Mouse (Mus musculus) brown adipose tissue, adult 24 weeks (tissue): ENCODE data around the gene Cox7c. TPM values are rescaled to one million over a fixed set of nuclear protein-coding genes. Genes with fewer than 3 reads are reported as not detected.
A peak's percentile ranks its signal among the peaks of the same experiment; 100 is the strongest.
"Not testable (repeated sequence)": the region's sequence is repeated elsewhere in the genome, so short reads cannot be mapped to it uniquely, and the experiment has no call there.

ENCODE experiments used
- H3K27ac ChIP-seq: fragments of 200-500 bp; replicated peaks from 2 replicates; pipeline ENCODE4 v1.5.1; 2012; ENCODE audit warnings: low read depth, mild to moderate bottlenecking, low read length
- H3K4me1 ChIP-seq: fragments of 200-500 bp; 2 replicates; pipeline ENCODE4 v1.6.1; 2012; ENCODE audit warnings: low read length, mixed read lengths; ENCODE audit not compliant: control insufficient read depth, insufficient read depth, insufficient read length
- H3K4me3 ChIP-seq: fragments of 200-500 bp; 2 replicates; pipeline ENCODE4 v1.5.1; 2012; ENCODE audit warnings: low read depth, mild to moderate bottlenecking, low read length, moderate library complexity; ENCODE audit not compliant: insufficient read depth
- polyA plus RNA-seq: library from polyadenylated mRNA; stranded (reverse); fragments of >200 nt; gene quantifications from 2 replicates; pipeline ENCODE4 v1.2.4, GENCODE M21; 2012; ENCODE audit not compliant: missing spikeins, insufficient read depth, insufficient read length

The Cox7c gene
- polyA plus RNA-seq = 2,581 and 4,265 TPM in 2 replicates

DNA sequence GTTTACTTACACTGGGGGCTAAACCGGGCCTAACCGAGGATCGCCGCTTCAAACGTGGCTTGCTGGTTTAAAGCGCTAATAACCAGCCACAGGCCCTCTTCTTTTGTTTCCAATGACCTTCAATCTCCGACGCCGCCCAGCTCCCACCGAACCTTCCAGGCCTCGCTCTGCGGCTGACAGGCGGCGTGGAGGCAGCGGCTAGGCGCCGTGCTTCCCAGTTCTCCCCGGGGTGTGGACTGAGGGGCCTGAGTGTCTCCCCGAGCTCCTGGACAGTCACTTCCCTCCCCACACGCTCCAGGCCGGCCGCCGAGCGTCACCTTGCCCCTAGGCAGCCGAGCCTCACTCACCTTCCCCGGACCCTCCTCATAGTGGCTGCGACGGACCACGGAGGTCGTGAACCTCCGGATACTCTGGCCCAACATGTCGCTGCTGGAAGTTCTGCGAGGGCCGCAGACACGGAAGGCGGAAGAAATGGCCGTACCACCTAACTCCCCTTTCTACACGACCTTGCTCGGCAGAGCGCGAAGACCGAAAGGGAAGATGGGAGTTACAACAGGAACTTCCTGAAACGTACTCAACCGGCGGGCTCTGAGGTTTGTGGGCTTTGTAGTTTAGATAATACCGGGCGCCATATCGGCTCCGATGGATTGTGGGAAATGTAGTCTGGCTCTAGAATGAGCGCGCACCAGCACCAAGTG, at the start of gene Cox7c:
TSS of gene Cox7c (minus strand) at position 651 of the 698 bp plus-strand sequence.
- no peaks in the 10 kb centered on the region for H3K4me1 ChIP-seq
- peak within 1 kb of the TSS; percentile 91 for H3K27ac ChIP-seq
- H3K4me3 ChIP-seq = peak within 1 kb of the TSS; percentile 93

DNA sequence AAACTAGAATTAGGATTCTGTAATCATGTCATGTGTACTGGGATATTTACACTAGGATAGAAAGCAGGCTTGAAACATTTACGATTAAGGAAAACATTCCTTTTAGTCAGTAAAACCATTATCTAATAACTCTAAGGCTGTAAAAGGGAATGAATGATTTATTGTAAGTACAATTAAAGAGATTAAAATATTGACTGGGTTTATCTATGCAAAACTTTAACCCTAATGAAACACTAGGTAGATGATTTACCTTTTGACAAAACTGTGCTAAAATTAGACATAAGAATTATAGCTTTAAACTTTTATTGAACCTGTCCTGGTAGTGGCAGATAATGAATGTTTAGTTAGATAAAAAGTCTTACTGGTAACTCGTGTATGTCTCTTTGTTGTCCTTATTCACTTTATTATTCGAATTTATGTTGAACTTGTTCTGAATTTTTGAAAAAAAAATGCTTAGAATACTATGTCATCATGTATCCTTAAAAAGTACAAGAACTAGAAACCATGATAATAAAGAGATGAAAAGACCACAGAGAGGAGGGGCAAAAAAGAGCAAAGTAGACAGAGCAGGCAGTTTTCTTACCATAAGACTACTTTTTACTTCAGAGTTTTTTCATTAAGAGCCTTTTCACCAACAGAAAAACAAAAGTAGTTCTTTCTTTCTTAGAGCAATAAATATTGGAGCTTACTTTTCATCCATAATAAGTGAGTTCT, 21.5 kb upstream of the Cox7c start:
- H3K4me1 ChIP-seq = no peaks in the 10 kb centered on the region
- H3K27ac ChIP-seq = no peak overlapping the region
- no peak overlapping the region for H3K4me3 ChIP-seq

DNA sequence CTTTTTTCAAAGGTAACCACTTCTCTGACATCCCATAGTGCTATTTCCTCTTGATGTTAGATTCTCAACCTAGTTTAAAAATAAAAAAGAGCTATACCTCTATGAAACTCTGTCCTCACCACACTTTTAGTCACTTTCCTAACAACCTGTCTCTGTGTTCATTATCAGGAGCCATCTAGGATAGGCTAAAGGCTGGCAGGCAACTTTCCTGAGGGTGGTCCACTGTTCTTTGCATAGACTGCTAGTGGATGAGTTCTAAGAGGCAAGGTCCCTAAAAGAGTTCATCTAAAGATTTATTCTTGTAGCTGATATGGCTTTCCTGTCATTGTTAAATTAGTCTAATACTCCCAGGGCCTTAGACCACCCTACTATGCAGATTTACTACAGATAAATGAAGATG, 20.8 kb upstream of the Cox7c start:
- no peak overlapping the region for H3K27ac ChIP-seq
- H3K4me3 ChIP-seq = no peak overlapping the region
- no peaks in the 10 kb centered on the region for H3K4me1 ChIP-seq

- H3K27ac ChIP-seq, H3K4me3 ChIP-seq, H3K4me1 ChIP-seq: not testable (repeated sequence)
These were observed 7.4 kb upstream of the Cox7c start for GRCm38 (mm10) chr13:86054091-86054490.

- no peak overlapping the region for H3K4me3 ChIP-seq
- H3K4me1 ChIP-seq = no peaks in the 10 kb centered on the region
- H3K27ac ChIP-seq = no peak overlapping the region
These were observed 41.6 kb downstream of the Cox7c start for GRCm38 (mm10) chr13:86004907-86005675.
